Mouse (Mus musculus) frontal cortex, postnatal 14 days (tissue): ENCODE measurements around the gene Olfr127.
"Not testable (repeated sequence)": the region's sequence is repeated elsewhere in the genome, so short reads cannot be mapped to it uniquely, and the experiment has no call there.

ENCODE experiments used
- DNase-seq, 2 experiments: peaks; one replicate each; pipeline ENCODE4 v3.0.0; 2022; ENCODE audit warnings: low spot score in 2 of 2

Olfr127 gene

DNA sequence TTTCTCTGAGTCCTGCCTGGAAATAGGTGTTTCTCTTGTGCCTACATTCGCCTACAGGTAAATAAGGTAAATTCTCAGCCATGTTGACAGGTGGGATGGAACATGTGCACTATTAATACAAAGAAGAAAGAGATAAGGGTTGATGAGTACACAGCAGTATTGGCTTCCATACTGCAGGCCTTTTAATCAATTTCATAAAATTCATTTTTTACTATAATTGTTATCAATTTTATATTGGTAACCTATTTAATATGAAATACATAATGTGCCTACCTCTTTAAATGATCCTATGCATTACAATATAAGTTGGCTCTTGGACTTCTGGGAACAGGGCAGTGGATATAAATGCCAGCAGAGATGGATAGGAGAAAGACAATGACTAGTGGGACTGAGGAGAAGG lies at the start of gene Olfr127:
Gene Olfr127, plus strand, starts transcription at position 301 of the 400 bp plus-strand sequence.
- DNase-seq: no peak

DNA sequence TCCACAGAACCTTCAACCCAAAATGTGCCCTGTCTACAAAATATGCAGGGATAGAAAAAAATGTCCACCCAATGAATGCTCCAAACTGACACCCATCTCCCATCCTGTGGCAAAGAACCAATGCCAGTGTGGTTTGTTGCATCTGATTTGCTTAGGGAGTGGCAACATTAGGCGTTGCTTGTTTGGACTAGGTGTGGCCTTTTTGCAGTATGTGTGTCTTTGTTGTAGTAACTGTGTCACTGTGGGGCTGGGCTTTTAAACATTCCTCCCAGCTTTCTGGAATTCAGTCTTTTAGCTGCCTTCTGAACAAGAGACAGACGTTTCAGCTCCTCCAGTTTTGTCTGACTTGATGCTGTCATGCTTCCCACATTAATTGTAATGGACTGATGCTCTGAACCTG lies 36.3 kb upstream of the Olfr127 start:
- DNase-seq: no peak

- DNase-seq: no peak
Measured at GRCm38 (mm10) chr17:37869676-37870205, 30.5 kb upstream of the Olfr127 start.

DNA sequence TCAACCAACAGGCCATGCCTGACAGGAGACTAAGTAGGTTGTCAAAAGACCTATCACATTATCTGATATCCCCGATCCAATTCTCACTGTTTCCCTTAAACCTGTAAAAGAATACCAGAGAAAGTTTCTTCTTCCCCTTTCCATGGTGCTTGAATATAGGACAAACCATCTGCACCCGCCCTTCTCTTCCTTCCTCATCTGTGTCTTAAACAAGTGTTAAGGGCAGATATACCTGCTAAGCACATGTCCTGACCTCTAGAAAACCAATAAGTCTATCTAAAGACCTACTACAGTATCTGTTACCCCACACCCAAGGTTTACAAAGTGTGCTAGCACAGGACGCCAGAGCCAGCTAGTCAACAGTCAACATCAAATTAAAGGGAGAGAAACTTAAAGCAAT lies 26.4 kb upstream of the Olfr127 start:
- no peak for DNase-seq

DNA sequence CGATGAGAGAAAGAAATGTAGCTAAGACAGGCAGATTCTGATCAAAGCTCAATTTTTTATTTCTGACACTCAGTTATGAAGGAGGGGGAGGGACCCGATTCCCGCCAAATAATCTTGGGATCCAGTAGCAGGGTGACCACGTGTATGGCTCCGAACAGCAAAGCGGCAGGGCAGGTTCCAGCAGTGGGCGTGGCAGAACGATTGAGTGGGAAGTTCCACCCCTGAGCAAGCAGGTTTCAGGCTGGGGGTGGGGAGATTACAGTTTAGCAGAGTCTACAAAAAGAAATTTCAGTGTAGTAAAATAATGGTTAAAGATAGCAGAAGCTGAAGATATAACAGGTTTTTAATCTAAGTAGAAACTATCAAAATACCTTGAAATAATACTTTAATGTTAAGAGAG lies 6.6 kb downstream of the Olfr127 start:
- DNase-seq: not testable (repeated sequence)

- no peak for DNase-seq
Measured at GRCm38 (mm10) chr17:37920248-37920647, 20.0 kb downstream of the Olfr127 start, which contains the start of gene Olfr128. TSS of gene Olfr128 (plus strand) at chr17:37920548.

DNA sequence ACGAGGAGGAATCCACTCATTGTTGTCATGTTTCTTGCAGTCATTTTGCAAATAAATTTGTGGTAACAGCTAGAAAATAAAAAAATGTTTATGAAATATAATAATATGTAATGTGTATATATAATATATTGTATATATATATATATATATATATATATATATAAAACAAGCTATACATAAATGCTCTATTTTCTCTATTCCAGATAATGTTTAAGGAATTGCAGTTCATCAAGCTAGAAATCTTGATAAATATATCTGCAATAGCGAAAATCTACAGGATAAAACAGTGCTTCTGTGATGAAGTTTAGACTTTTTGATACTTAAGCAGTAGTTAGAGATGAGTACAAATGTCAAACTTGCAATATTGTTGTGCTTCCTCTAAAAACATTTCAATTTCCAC lies 52.7 kb downstream of the Olfr127 start, which contains the start of gene Olfr761:
Gene Olfr761, minus strand, starts transcription at position 101 of the 400 bp plus-strand sequence.
- no peak for DNase-seq
